Mouse (Mus musculus) heart, adult 18-20 months (tissue): ENCODE data around the gene Gm29554. TPM values are rescaled to one million over a fixed set of nuclear protein-coding genes. Genes with fewer than 3 reads are reported as not detected.
"Not testable (repeated sequence)": the region's sequence is repeated elsewhere in the genome, so short reads cannot be mapped to it uniquely, and the experiment has no call there.

Source experiments
- DNase-seq, 2 experiments: peaks; one replicate each; pipeline ENCODE4 v3.0.0; 2021 to 2022; ENCODE audit warnings: mixed read lengths in 1 of 2
- long read RNA-seq, 2 experiments: library from polyadenylated mRNA; stranded (forward); transcript quantifications; one replicate each; pipeline ENCODE4 v2.0.0; 2021
- total RNA-seq, 2 experiments: library from RNA; stranded (reverse); gene quantifications; 2 replicates each; pipeline ENCODE4 v1.2.3; 2021

The Gm29554 gene
- not detected for total RNA-seq
- long read RNA-seq, experiment 1: 0 reads
- long read RNA-seq, experiment 2: 0 reads

- DNase-seq: not testable (repeated sequence)
These were observed at the start of gene Gm29554 for GRCm38 (mm10) chrY:12273632-12274031. TSS of gene Gm29554 (plus strand) at chrY:12273932.

Other genes with a start within 250 kb of the Gm29554 start
- gene Gm20812, start 108.0 kb downstream of the Gm29554 start, total RNA-seq: not detected